Mouse (Mus musculus): ENCODE measurements around the gene Gnat1. TPM values are rescaled to one million over a fixed set of nuclear protein-coding genes. Genes with fewer than 3 reads are reported as not detected.

The Gnat1 gene
- polyA plus RNA-seq (2012; rRNA removed; ENCODE audit: low replicate concordance) = 0.13 and 0.20 TPM in 2 replicates

DNA sequence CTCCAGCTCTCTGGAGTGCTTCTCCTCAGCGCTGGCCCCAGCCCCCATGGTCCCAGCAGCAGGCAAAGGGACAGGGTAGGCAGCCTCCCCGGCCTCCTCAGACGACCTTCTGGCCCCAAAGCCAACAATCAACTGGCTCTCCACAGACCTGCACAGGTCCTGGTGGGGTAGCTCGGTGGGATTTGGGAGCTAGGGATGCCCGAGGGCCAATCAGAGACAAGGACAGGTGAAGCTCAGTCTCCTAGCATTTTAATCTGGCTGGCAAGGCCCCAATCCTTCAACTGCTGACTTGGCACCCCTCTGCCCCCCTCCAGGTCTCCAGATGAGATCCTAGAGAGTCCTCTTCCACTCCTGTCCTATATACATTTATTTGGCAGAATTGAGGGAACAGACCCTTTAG lies at the start of gene Gnat1:
TSS of gene Gnat1 (minus strand) at position 212 of the 400 bp plus-strand sequence.

GRCm38 (mm10) chr9:107709697-107710483 lies 30.4 kb upstream of the Gnat1 start, which contains the start of gene Sema3f:
Gene Sema3f, minus strand, starts transcription at chr9:107710475.

GRCm38 (mm10) chr9:107669480-107669945 lies 10.0 kb downstream of the Gnat1 start, which contains the start of gene Slc38a3:
Gene Slc38a3, minus strand, starts transcription at chr9:107669530.

DNA sequence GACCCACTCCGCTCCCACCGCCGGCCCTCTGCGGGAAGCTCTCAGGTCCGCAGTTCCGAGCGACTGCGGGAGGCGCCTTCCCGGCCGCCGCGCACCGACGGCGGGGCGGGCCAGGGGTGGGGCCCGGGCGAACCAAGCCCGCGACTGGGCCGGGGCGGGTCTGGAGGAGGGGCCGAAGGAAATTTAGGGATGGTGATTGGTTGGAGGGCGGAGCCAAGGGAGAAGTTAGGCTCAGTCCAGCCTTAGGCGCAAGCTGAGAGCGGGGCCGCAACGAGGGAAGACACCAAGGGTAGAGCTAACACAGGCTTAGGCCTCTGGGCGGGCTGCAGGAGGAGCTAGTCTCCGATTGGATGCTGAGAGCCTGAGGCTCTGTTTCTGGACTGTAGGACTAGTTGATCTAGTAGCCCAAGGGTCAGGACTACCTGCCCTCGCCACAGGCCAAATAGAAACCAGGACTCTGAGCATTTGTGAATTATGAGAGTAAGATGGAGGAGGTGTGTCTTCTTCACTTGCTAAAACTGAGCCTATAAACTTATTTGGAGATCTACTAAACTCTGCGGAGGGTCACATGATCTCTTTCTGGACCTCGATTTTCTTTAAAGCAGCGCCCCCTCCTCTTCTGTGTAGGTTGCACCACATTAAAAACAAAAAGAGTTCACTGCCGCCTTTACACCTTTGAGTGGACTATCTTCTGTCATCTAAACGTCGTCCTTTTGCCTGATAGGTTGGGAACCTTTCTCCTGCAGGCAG lies 44.1 kb downstream of the Gnat1 start, which contains the start of gene Gnai2:
TSS of gene Gnai2 (minus strand) at position 89 of the 750 bp plus-strand sequence.

Other genes starting within 250 kb of the Gnat1 start
- gene Tmem115, start 145.8 kb downstream of the Gnat1 start, polyA plus RNA-seq (2012; rRNA removed; ENCODE audit: low replicate concordance) = 50.7 and 60.9 TPM in 2 replicates
- gene Cyb561d2, start 137.5 kb downstream of the Gnat1 start, polyA plus RNA-seq (2012; rRNA removed; ENCODE audit: low replicate concordance) = 41.2 and 51.5 TPM in 2 replicates
- gene Nprl2, start 137.5 kb downstream of the Gnat1 start, polyA plus RNA-seq (2012; rRNA removed; ENCODE audit: low replicate concordance) = 15.2 and 20.7 TPM in 2 replicates
- 0.21 and 0.83 TPM in 2 replicates for gene Zmynd10, start 132.4 kb downstream of the Gnat1 start, polyA plus RNA-seq (2012; rRNA removed; ENCODE audit: low replicate concordance)
- 10.1 and 16.1 TPM in 2 replicates for gene Rassf1, start 128.2 kb downstream of the Gnat1 start, polyA plus RNA-seq (2012; rRNA removed; ENCODE audit: low replicate concordance)
- gene Tusc2, start 116.5 kb downstream of the Gnat1 start, polyA plus RNA-seq (2012; rRNA removed; ENCODE audit: low replicate concordance) = 53.1 and 81.4 TPM in 2 replicates
- gene Hyal2, start 111.8 kb downstream of the Gnat1 start, polyA plus RNA-seq (2012; rRNA removed; ENCODE audit: low replicate concordance) = 125 and 220 TPM in 2 replicates
- gene Hyal1, start 102.8 kb downstream of the Gnat1 start, polyA plus RNA-seq (2012; rRNA removed; ENCODE audit: low replicate concordance) = 1.8 and 2.0 TPM in 2 replicates
- 56.4 and 67.1 TPM in 2 replicates for gene Naa80, start 100.8 kb downstream of the Gnat1 start, polyA plus RNA-seq (2012; rRNA removed; ENCODE audit: low replicate concordance)
- 0.25 and 1.0 TPM in 2 replicates for gene Hyal3, start 98.9 kb downstream of the Gnat1 start, polyA plus RNA-seq (2012; rRNA removed; ENCODE audit: low replicate concordance)
- 66.8 and 74.2 TPM in 2 replicates for gene Ifrd2, start 92.1 kb downstream of the Gnat1 start, polyA plus RNA-seq (2012; rRNA removed; ENCODE audit: low replicate concordance)
- gene Sema3b, start 70.5 kb downstream of the Gnat1 start, polyA plus RNA-seq (2012; rRNA removed; ENCODE audit: low replicate concordance) = 61.0 and 63.0 TPM in 2 replicates
- gene Gnai2, start 44.3 kb downstream of the Gnat1 start, polyA plus RNA-seq (2012; rRNA removed; ENCODE audit: low replicate concordance) = 278 and 384 TPM in 2 replicates
- gene Slc38a3, start 10.2 kb downstream of the Gnat1 start, polyA plus RNA-seq (2012; rRNA removed; ENCODE audit: low replicate concordance) = 0.53 and 18.3 TPM in 2 replicates
- gene Sema3f, start 30.8 kb upstream of the Gnat1 start, polyA plus RNA-seq (2012; rRNA removed; ENCODE audit: low replicate concordance) = 23.2 and 38.4 TPM in 2 replicates
- 30.5 and 42.0 TPM in 2 replicates for gene Rbm5, start 91.3 kb upstream of the Gnat1 start, polyA plus RNA-seq (2012; rRNA removed; ENCODE audit: low replicate concordance)
- gene Rbm6, start 193.5 kb upstream of the Gnat1 start, polyA plus RNA-seq (2012; rRNA removed; ENCODE audit: low replicate concordance) = 4.0 and 9.6 TPM in 2 replicates
- gene Mon1a, start 208.4 kb upstream of the Gnat1 start, polyA plus RNA-seq (2012; rRNA removed; ENCODE audit: low replicate concordance) = 76.5 and 135 TPM in 2 replicates
- gene Mst1r, start 227.2 kb upstream of the Gnat1 start, polyA plus RNA-seq (2012; rRNA removed; ENCODE audit: low replicate concordance) = 51.2 and 56.0 TPM in 2 replicates
- gene Actl11, start 248.8 kb upstream of the Gnat1 start, polyA plus RNA-seq (2012; rRNA removed; ENCODE audit: low replicate concordance) = not detected in 2 replicates